Mouse (Mus musculus): ENCODE data around the gene Sox18.

The Sox18 gene

GRCm38 (mm10) chr2:181679951-181680715 lies 8.7 kb upstream of the Sox18 start, which contains the start of gene Tcea2:
Gene Tcea2, plus strand, starts transcription at chr2:181680310.
- peak; percentile 85 for DNase-seq

- peak; percentile 86 for DNase-seq
Measured at GRCm38 (mm10) chr2:181678780-181679179, 7.3 kb upstream of the Sox18 start.

- DNase-seq = peak; percentile 62
Measured at GRCm38 (mm10) chr2:181677755-181678098, 6.3 kb upstream of the Sox18 start.

- peak; percentile 65 for DNase-seq
Measured at GRCm38 (mm10) chr2:181677096-181677754, 5.8 kb upstream of the Sox18 start.

- DNase-seq = peak; percentile 69
Measured at GRCm38 (mm10) chr2:181676424-181676823, 5.0 kb upstream of the Sox18 start.

- peak; percentile 87 for DNase-seq
Measured at GRCm38 (mm10) chr2:181675454-181675853, 4.0 kb upstream of the Sox18 start.

GRCm38 (mm10) chr2:181674934-181675333 lies 3.5 kb upstream of the Sox18 start:
- DNase-seq = no peak

- DNase-seq = no peak
Measured at GRCm38 (mm10) chr2:181673501-181673900, 2.1 kb upstream of the Sox18 start.

- no peak for DNase-seq
Measured at GRCm38 (mm10) chr2:181671984-181672383, 544 bp upstream of the Sox18 start.

GRCm38 (mm10) chr2:181670913-181671311 lies 528 bp downstream of the Sox18 start:
- no peak for DNase-seq

- peak; percentile 53 for DNase-seq
Measured at GRCm38 (mm10) chr2:181670285-181670912, 1.0 kb downstream of the Sox18 start.

GRCm38 (mm10) chr2:181663298-181663630 lies 8.2 kb downstream of the Sox18 start:
- peak; percentile 81 for DNase-seq

GRCm38 (mm10) chr2:181662620-181663297 lies 8.7 kb downstream of the Sox18 start:
- peak; percentile 63 for DNase-seq

- peak; percentile 93 for DNase-seq
Measured at GRCm38 (mm10) chr2:181659609-181660055, 11.8 kb downstream of the Sox18 start.

- peak; percentile 86 for DNase-seq
Measured at GRCm38 (mm10) chr2:181658930-181659555, 12.4 kb downstream of the Sox18 start.

- DNase-seq = no peak
Measured at GRCm38 (mm10) chr2:181658528-181658927, 12.9 kb downstream of the Sox18 start.

GRCm38 (mm10) chr2:181657441-181657840 lies 14.0 kb downstream of the Sox18 start:
- no peak for DNase-seq

- no peak for DNase-seq
Measured at GRCm38 (mm10) chr2:181656734-181657133, 14.7 kb downstream of the Sox18 start, which contains the start of gene Gm29797. Gene Gm29797, plus strand, starts transcription at chr2:181657034.

GRCm38 (mm10) chr2:181653523-181653922 lies 17.9 kb downstream of the Sox18 start:
- no peak for DNase-seq

GRCm38 (mm10) chr2:181653065-181653464 lies 18.4 kb downstream of the Sox18 start:
- DNase-seq = no peak

GRCm38 (mm10) chr2:181648926-181649325 lies 22.5 kb downstream of the Sox18 start:
- DNase-seq = no peak

GRCm38 (mm10) chr2:181646626-181647472 lies 24.6 kb downstream of the Sox18 start:
- no peak for DNase-seq
